Mouse (Mus musculus): ENCODE measurements around the gene Fads2. TPM values are rescaled to one million over a fixed set of nuclear protein-coding genes. Genes with fewer than 3 reads are reported as not detected.

Fads2 gene
- total and polyA plus RNA-seq, 3 experiments = 55.2 to 119 TPM; not detected in 1

- TF ChIP-seq POLR2AphosphoS5 (IDR thresholded peaks at IDR 0.05; ENCODE audit: borderline replicate concordance, low read depth, low read length) (no peak), ETS1 (IDR thresholded peaks at IDR 0.05; ENCODE audit: low read depth, low read length) (no peak)
- no peaks in the 10 kb centered on the region for H3K27me3 ChIP-seq (ENCODE audit: control insufficient read depth in 1 of 2, insufficient read depth in 2 of 2, low read length in 2 of 2)
- H3K9ac ChIP-seq (ENCODE audit: control insufficient read depth, low read depth, low read length, poor library complexity, severe bottlenecking) = no peak overlapping the region
- H3K4me1 ChIP-seq (ENCODE audit: control insufficient read depth in 1 of 2, insufficient read depth in 2 of 2, low read length in 2 of 2) = peaks cover 8 to 9% of the 10 kb centered on the region in 2 experiments
- H3K27ac ChIP-seq (ENCODE audit: control insufficient read depth, low read depth, low read length) = no peak overlapping the region
- H3K4me3 ChIP-seq (ENCODE audit: control insufficient read depth in 1 of 2, insufficient read depth in 1 of 2, low read depth in 2 of 2, low read length in 2 of 2) = no peak overlapping the region
- peaks cover 0 to 5% of the 10 kb centered on the region in 2 experiments; a peak in 2 of 4 replicates for H3K36me3 ChIP-seq (ENCODE audit: control insufficient read depth in 1 of 2, insufficient read depth in 2 of 2, low read length in 2 of 2)
- no peaks in the 10 kb centered on the region for H3K9me3 ChIP-seq (replicated peaks; ENCODE audit: insufficient read depth, low read length)
- no peak for DNase-seq (ENCODE audit: low read depth, low spot score)
- no peaks in the 10 kb centered on the region for H3K79me2 ChIP-seq (ENCODE audit: control insufficient read depth, insufficient read depth, low read length, poor library complexity)
Observed at GRCm38 (mm10) chr19:10058876-10059427, 42.6 kb downstream of the Fads2 start.

GRCm38 (mm10) chr19:10058352-10058825, 43.2 kb downstream of the Fads2 start:
- Histone ChIP-seq H3K27ac (ENCODE audit: control insufficient read depth, low read depth, low read length) (no peak overlapping the region), H3K9me3 (replicated peaks; ENCODE audit: insufficient read depth, low read length) (no peaks in the 10 kb centered on the region), H3K9ac (ENCODE audit: control insufficient read depth, low read depth, low read length, poor library complexity, severe bottlenecking) (no peak overlapping the region), H3K79me2 (ENCODE audit: control insufficient read depth, insufficient read depth, low read length, poor library complexity) (no peaks in the 10 kb centered on the region), H3K27me3 (ENCODE audit: control insufficient read depth in 1 of 2, insufficient read depth in 2 of 2, low read length in 2 of 2) (no peaks in the 10 kb centered on the region), H3K36me3 (ENCODE audit: control insufficient read depth in 1 of 2, insufficient read depth in 2 of 2, low read length in 2 of 2) (peaks cover 0 to 5% of the 10 kb centered on the region in 2 experiments; a peak in 2 of 4 replicates), H3K4me1 (ENCODE audit: control insufficient read depth in 1 of 2, insufficient read depth in 2 of 2, low read length in 2 of 2) (peaks cover 8 to 9% of the 10 kb centered on the region in 2 experiments), H3K4me3 (ENCODE audit: control insufficient read depth in 1 of 2, insufficient read depth in 1 of 2, low read depth in 2 of 2, low read length in 2 of 2) (no peak overlapping the region)
- no peak for DNase-seq (ENCODE audit: low read depth, low spot score)
- TF ChIP-seq HCFC1 (IDR thresholded peaks at IDR 0.05; ENCODE audit: low read depth, low read length) (no peak), BHLHE40 (IDR thresholded peaks at IDR 0.05; ENCODE audit: borderline replicate concordance, low read depth, low read length) (no peak), TCF12 (IDR thresholded peaks at IDR 0.05; ENCODE audit: low read depth, low read length) (no peak), CHD2 (IDR thresholded peaks at IDR 0.05; ENCODE audit: low read length) (no peak), GABPA (IDR thresholded peaks at IDR 0.05; ENCODE audit: low read depth, low read length) (no peak), MAFK (IDR thresholded peaks at IDR 0.05; ENCODE audit: borderline replicate concordance, low read depth, low read length) (no peak), KAT2A (conservative IDR thresholded peaks at IDR 0.05; ENCODE audit: low read depth, low read length) (no peak)

DNA sequence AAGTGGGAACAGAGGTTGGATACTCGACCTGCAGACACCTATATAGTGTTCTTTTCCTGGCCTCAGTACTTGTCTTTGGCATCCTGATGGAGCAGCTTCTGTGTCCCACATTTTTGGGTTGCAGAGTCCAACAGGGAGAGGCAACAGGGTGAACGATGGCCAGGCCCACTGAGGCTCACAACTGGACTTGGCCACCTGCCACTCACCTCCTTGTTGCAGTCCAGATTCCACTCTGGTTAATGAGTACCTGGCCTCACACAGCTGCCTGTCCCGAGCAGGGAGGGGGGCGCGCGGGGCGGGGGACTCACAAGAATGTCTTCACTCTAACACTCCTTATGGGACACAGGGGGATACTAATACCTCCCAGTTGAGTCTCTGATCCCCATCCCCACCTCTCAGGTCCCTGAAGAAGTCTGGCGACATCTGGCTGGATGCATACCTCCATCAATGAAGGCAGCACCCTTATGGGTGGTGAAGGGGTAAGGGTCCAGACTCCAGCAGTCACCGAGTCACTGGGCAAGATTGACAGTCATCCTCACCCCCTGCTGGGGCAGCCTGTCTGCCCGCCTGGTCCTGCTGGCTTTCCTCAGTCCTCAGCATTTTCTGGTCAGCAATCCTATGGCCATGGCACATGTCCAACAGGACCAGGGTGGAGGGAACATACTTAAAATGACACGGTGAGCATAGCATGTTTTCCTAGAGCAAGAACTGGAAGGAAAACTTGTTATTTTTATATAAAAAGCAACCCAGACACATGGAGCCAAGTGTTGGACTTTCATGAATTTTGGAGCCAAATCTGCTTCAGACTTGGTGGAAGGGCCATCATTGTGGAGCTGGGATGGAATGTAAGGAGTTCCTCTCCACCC, 43.8 kb downstream of the Fads2 start:
- Histone ChIP-seq H3K9me3 (replicated peaks; ENCODE audit: insufficient read depth, low read length) (no peaks in the 10 kb centered on the region), H3K27ac (ENCODE audit: control insufficient read depth, low read depth, low read length) (no peak overlapping the region), H3K36me3 (ENCODE audit: control insufficient read depth in 1 of 2, insufficient read depth in 2 of 2, low read length in 2 of 2) (peaks cover 0 to 5% of the 10 kb centered on the region in 2 experiments; a peak in 2 of 4 replicates), H3K9ac (ENCODE audit: control insufficient read depth, low read depth, low read length, poor library complexity, severe bottlenecking) (no peak overlapping the region), H3K27me3 (ENCODE audit: control insufficient read depth in 1 of 2, insufficient read depth in 2 of 2, low read length in 2 of 2) (no peaks in the 10 kb centered on the region), H3K4me3 (ENCODE audit: control insufficient read depth in 1 of 2, insufficient read depth in 1 of 2, low read depth in 2 of 2, low read length in 2 of 2) (no peak overlapping the region), H3K79me2 (ENCODE audit: control insufficient read depth, insufficient read depth, low read length, poor library complexity) (no peaks in the 10 kb centered on the region), H3K4me1 (ENCODE audit: control insufficient read depth in 1 of 2, insufficient read depth in 2 of 2, low read length in 2 of 2) (peaks cover 8 to 9% of the 10 kb centered on the region in 2 experiments)
- TF ChIP-seq TCF12 (IDR thresholded peaks at IDR 0.05; ENCODE audit: low read depth, low read length) = no peak
- TF ChIP-seq POLR2AphosphoS5 (IDR thresholded peaks at IDR 0.05; ENCODE audit: borderline replicate concordance, low read depth, low read length) = no peak
- no peak for TF ChIP-seq SMC3 (IDR thresholded peaks at IDR 0.05; ENCODE audit: low read depth, low read length)
- no peak for TF ChIP-seq POLR2AphosphoS2 (IDR thresholded peaks at IDR 0.05; ENCODE audit: low read length)
- TF ChIP-seq MEF2A (IDR thresholded peaks at IDR 0.05; ENCODE audit: extremely low read depth, insufficient replicate concordance, low read depth, low read length, poor library complexity, severe bottlenecking) = no peak
- no peak for TF ChIP-seq MAFK (IDR thresholded peaks at IDR 0.05; ENCODE audit: borderline replicate concordance, low read depth, low read length)
- no peak for TF ChIP-seq JUND (IDR thresholded peaks at IDR 0.05; ENCODE audit: low read depth, low read length)
- TF ChIP-seq BHLHE40 (IDR thresholded peaks at IDR 0.05; ENCODE audit: borderline replicate concordance, low read depth, low read length) = no peak
- no peak for TF ChIP-seq MXI1 (IDR thresholded peaks at IDR 0.05; ENCODE audit: low read depth, low read length)
- TF ChIP-seq RCOR1 (IDR thresholded peaks at IDR 0.05; ENCODE audit: low read depth, low read length) = no peak
- TF ChIP-seq ZMIZ1 (IDR thresholded peaks at IDR 0.05; ENCODE audit: low read depth, low read length) = no peak
- DNase-seq (ENCODE audit: low read depth, low spot score) = no peak
